Mouse (Mus musculus): ENCODE measurements around the gene Mgl2.
"Not testable (repeated sequence)": the region's sequence is repeated elsewhere in the genome, so short reads cannot be mapped to it uniquely, and the experiment has no call there.

DNA sequence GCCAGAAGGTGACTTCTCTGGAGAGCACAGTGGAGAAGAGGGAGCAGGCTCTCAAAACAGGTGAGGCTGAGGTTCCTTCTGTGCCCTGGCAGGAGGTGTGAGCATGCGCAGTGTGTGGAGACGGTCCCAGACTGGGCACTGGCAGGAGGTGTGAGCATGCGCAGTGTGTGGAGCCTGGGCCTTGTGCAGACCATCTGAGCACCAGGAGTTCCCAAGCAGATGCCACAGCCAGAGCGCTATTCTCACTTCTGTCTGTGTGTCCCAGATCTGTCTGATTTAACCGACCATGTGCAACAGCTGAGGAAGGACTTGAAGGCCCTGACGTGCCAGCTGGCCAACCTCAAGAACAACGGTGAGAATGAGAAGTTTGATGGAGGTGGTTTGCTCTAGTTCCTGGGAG is 39.3 kb downstream of the Mgl2 start:
- not testable (repeated sequence) for TF ChIP-seq CTCF, EP300 (IDR thresholded peaks at IDR 0.05)
